Mouse (Mus musculus) CH12.LX (cell line): ENCODE measurements around the gene Cdh6.

Source experiments
- CTCF ChIP-seq, 2 experiments: IDR thresholded peaks in 1 of 2; conservative IDR thresholded peaks in 1 of 2; 2 replicates each; pipeline ENCODE4 v1.5.1; 2011 to 2012; ENCODE audit warnings: low read depth in 2 of 2, low read length in 2 of 2, improper control_type of control experiment in 1 of 2, inconsistent platforms in 1 of 2, mild to moderate bottlenecking in 1 of 2, moderate library complexity in 1 of 2
- EP300 ChIP-seq: IDR thresholded peaks from 2 replicates; pipeline ENCODE4 v1.6.1; 2011; ENCODE audit warnings: low read length, improper control_type of control experiment
- MAX ChIP-seq: IDR thresholded peaks from 2 replicates; pipeline ENCODE4 v1.6.1; 2011; ENCODE audit warnings: low read length, improper control_type of control experiment
- MEF2A ChIP-seq: IDR thresholded peaks from 2 replicates; pipeline ENCODE4 v1.6.1; 2014; ENCODE audit warnings: low read depth, mild to moderate bottlenecking, inconsistent platforms, low read length, improper control_type of control experiment, borderline replicate concordance
- POLR2A ChIP-seq: IDR thresholded peaks from 2 replicates; pipeline ENCODE4 v1.6.1; 2011; ENCODE audit warnings: low read depth, mild to moderate bottlenecking, improper control_type of control experiment, low read length
- POLR2AphosphoS2 ChIP-seq: IDR thresholded peaks from 2 replicates; pipeline ENCODE4 v1.6.1; 2011; ENCODE audit warnings: low read depth, low read length, improper control_type of control experiment

GRCm38 (mm10) chr15:13027513-13027912, 146.0 kb downstream of the Cdh6 start:
- TF ChIP-seq EP300 (no peak), MEF2A (no peak), MAX (no peak), POLR2AphosphoS2 (no peak), CTCF (conservative IDR thresholded peaks at IDR 0.05 in 1 of 2, IDR thresholded peaks at IDR 0.05 in 1 of 2; ENCODE audit: low read depth in 2 of 2, low read length in 2 of 2) (no peak), POLR2A (no peak)
